Mouse (Mus musculus) retina, postnatal 7 days (tissue): Measurements from ENCODE around the gene Notch2.

Experiments
- DNase-seq: peaks from one replicate; pipeline ENCODE4 v3.0.0-alpha.2; 2012; ENCODE audit warnings: low read depth, low spot score

The Notch2 gene

DNA sequence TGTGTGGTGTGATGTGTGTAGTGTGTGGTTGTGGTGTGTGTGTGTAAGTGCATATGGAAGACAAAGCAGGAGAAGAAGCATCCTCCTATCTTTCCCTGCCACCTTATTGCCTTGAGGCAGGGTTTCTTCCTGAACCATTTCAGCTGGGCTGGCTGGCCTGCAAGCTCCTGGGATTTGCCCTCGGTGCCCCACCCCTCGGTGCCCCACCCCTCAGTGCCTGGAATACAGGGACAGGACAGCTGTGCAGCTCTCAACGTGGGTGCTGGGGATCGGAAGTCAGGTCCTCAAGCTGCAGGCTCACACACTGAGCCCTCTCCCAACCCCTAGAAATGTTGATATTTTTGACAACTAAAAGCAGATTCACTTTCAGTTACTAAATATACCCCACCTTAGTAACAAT, 142.8 kb downstream of the Notch2 start:
- no peak for DNase-seq

DNA sequence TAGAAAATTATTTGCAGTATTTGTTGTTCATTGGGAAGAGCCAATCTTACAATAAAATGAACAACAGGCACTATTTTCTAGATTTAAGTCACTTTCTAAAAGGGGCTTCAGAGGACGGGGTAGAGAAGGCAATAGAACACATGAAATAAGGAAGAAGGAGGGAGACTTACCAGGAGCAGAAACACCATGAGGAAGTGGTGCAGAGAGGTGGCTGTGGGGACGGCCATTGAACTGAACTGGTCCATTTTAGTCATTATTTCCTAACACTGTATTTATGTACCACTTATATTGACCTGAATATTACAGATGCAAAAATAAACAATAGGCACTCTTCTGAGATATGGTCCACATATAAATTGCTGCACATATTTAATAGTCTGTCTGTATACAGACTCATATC, 143.7 kb downstream of the Notch2 start:
- no peak for DNase-seq

DNA sequence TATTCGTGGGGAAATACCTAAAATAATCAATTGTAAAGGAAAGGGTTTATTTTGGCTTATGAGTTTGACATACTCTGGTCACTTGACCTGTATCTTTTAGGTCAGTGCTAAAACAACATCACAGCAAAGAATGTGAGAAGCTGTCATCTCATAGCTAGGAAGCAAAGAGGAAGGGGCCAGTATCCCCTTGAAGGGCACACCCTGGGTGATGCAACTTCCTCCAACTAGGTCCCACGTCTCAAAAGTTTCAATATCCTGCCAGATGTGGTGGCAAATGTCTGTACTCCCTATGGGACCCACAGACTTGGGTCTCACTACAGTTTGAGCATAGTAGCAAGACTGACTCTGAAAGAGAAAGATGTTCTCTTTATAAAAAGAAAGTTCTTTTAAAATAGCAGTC, 144.3 kb downstream of the Notch2 start:
- no peak for DNase-seq

DNA sequence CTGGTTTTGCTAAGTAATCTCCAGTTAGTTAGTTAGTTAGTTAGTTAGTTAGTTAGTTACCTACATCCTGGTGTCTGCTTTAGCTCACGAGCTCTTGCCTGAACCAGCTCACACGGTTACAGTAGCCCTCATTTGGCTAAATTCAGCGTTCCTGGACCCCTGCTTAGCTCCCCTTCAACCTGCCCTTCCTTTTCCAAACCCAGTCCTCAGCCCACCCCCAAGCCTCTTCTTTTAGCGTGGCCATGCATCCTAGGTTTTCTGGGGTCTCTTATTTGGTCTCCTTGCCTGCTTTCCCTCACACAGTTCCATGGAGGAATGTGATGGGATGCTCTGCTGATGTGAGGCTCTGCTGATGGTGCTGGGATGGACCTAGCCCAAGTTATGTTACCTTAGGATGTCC, 145.3 kb downstream of the Notch2 start:
- DNase-seq = no peak

DNA sequence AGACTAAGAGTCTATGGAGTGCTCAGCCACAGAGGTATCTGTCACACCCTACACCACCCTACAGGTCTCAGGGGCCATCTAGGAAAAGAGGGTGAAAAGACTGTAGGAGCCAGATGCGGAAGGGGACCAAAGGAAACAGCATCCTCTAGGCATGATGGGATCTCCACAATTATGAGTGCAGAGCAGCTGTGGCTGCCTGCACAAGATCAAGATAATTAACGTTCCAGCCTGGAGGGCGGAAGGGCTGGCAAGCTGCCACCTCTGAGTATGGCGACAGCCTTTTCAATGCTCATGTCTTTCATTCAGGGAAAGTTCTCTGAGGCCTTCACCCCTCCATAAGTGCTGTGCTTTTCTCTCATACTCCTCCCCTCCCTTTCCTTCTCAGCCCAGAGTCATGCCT, 146.0 kb downstream of the Notch2 start:
- DNase-seq = no peak

DNA sequence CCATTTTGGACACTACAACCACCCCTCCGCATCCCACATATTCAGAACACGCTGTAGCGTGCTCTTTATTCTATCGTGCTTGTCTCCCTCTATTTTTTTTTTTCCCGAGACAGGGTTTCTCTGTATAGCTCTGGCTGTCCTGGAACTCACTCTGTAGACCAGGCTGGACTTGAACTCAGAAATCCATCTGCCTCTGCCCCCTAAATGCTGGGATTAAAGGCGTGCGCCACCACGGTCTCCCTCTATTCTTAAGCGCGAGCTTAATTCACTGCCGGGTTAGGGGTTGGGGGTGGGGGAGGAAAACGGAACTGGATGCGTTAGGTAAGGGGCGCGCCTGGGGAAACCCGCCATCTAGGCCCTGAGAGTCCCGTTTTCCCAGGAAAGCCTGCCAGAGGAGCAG, 147.0 kb downstream of the Notch2 start, which contains the start of gene Adam30:
Gene Adam30, plus strand, starts transcription at position 301 of the 400 bp plus-strand sequence.
- DNase-seq = no peak

DNA sequence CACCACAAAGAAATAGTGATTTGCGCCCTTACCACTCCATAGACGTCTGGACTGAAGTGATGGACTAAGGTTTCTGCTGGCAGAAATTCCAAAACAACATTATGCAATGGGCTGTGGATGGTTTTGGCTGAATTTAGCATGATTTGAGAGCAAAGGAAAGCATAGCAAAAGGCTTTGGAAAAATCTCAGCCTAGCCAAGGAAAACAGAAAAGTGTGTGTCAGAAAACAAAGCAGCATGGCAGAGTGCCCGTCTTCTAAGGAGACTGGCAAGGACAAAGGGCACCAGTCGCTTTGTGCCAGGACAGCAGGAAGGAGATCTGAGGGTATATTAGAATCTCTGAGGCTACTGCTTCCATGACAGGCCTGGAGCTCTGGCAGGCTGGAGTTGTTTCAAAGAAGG, 165.0 kb downstream of the Notch2 start:
- no peak for DNase-seq

DNA sequence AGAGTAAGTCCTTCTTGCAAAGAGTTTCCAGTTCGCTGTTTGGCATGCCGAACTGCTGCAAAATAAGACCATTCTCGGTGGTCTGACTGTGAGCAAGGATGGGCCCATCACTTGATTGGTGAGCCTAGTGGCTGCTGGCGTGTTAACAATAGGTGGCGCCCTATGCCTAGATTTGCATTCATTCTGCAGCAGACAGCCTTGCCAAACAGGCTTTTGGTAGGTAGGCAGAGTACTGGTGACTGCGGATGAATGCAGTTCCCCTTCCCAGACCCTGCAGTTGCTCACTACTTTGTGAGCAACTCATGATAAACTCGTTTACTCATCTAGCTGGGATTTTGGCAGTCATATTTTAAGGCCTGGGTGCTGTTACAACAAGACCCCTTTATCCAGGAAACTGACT, 167.5 kb downstream of the Notch2 start:
- peak; percentile 23 for DNase-seq

DNA sequence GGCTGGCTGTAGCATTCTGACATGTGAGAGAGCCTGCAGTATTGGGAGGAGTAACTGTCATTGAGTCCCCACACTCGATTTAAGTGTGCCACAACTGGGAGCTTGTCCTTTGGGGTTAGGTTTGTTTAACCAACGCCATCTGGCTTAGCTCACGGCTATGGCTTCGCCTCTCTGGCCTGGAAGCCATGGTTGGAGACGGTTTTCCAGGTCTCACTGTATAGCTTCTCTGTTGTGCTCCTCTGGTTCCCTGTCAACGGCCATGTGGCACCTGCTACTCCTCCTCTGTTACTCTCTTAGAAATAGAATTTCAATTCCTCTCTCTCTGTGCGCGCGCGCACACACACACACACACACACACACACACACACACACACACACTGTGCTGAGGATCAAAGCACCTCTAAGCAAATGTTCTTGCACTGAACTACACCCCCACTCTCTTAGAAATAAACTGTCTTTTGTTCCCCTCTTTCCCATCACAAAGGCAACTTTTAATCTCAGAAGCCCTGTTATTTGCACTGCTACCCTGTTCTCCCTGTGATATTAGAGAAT, 171.9 kb downstream of the Notch2 start:
- DNase-seq = no peak

DNA sequence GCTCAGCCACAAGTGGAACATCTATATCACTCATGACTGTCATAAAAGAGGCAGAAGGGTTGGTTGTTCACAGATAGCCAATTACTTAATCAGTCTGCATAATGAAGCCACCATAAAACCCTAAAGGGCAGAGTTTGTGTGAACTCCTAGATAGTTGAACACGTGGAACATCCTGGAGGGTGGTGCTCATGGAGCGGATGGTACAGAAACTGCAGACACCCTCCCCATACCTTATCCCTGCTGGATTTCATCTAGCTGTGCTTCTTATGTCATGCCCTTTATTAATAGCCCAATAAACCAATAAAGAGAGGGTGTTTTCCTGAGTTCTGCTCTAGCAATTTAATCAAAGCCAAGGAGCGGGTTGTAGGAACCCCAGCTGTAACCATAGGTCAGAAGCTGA, 174.4 kb downstream of the Notch2 start:
- no peak for DNase-seq

DNA sequence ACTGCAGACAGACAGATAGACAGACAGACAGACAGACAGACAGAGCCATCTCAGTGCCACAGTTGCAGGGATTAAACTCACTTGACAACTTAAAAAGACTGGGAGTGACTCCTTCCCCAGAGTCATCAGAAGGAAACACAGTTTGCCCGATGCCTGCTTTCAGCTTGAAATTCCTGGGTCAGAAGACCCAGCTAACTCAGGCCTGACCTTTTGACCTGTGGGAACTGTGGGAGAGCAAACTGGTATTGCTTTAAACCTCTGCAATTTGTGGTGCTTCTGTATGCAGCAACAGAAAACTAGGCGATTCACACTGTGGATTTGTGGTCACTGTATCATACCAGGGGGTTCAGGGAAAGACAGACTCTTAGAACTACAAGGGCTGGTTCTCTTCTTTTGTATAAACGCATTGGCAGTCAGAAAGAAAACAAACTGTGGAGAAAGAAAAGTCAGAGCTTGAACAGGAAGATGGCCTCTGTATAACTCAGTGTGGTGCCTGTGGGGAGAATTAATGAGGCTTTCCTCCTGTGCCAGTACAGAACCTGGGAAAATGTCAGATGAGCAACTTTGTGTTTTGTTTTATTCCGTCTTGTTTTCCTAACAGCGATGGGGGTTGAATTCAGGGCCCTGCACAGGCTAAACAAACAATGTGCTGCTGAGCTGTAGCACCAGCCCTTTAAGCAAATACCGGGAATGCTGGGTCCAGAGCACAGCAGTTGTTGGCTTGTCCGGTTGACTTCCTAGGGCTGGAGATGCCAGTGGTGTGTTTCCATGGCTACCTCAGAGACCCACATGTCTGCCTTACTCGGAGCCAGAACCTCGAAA, 184.6 kb downstream of the Notch2 start:
- no peak for DNase-seq

DNA sequence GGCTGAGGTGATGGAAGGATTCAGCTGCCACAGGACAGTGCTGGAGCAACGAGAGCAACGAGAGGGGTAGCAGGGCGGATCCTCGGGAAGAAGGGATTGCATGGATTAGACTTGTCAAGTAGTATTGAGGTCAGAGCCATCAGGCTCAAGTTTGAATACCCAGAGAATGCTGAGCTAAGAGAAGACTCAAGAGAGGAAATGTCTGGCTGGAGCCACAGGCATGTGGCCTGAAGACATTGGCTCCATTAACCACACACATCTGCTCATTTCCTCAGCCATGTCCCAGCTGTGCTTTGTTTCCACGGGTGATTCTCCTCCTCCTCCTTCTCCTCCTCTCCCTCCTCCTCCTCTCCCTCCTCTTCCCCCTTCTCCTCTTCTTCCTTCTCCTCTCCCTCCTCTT, 186.4 kb downstream of the Notch2 start:
- DNase-seq = peak; percentile 41
